Mouse (Mus musculus) myocyte (in vitro differentiated cells): ENCODE measurements at regions not wholly inside any gene's neighbourhood (a gene's known extent, or its start where the extent isn't known, plus 50 kb on each side); places are given as distances from the start of the nearest gene placed in this dataset.

Source experiments
- H3K27me3 ChIP-seq: one replicate; pipeline ENCODE4 v1.6.1; 2011; ENCODE audit not compliant: control insufficient read depth, insufficient read depth, insufficient read length
- H3K36me3 ChIP-seq: one replicate; pipeline ENCODE4 v1.6.1; 2011; ENCODE audit not compliant: control insufficient read depth, insufficient read depth
- H3K4me2 ChIP-seq: one replicate; pipeline ENCODE4 v1.6.1; 2011; ENCODE audit warnings: low read depth, control low read depth
- H3K4me3 ChIP-seq: one replicate; pipeline ENCODE4 v1.5.1; 2011; ENCODE audit warnings: mild to moderate bottlenecking, control low read depth, moderate library complexity
- H3K79me2 ChIP-seq: one replicate; pipeline ENCODE4 v1.6.1; 2011; ENCODE audit not compliant: control insufficient read depth, insufficient read depth
- H3ac ChIP-seq: one replicate; pipeline ENCODE4 v1.6.1; 2011; ENCODE audit not compliant: control insufficient read depth, insufficient read length
- CEBPB ChIP-seq: IDR thresholded peaks from 2 replicates; pipeline ENCODE4 v1.6.1; 2011; ENCODE audit warnings: mild to moderate bottlenecking, moderate library complexity; ENCODE audit not compliant: poor library complexity, insufficient read depth, severe bottlenecking
- E2F4 ChIP-seq: IDR thresholded peaks from one replicate; pipeline ENCODE4 v1.6.1; 2011; ENCODE audit warnings: mild to moderate bottlenecking, control low read depth, moderate library complexity; ENCODE audit not compliant: insufficient read depth
- MAX ChIP-seq: IDR thresholded peaks from one replicate; pipeline ENCODE4 v1.6.1; 2011; ENCODE audit warnings: low read depth, mild to moderate bottlenecking, control low read depth
- MYOD1 ChIP-seq, 3 experiments: IDR thresholded peaks; one replicate each; pipeline ENCODE4 v1.6.1; 2011; ENCODE audit warnings: control low read depth in 2 of 3, low read depth in 2 of 3, mild to moderate bottlenecking in 2 of 3, moderate library complexity in 1 of 3; ENCODE audit not compliant: insufficient read length in 2 of 3, control insufficient read depth in 1 of 3
- MYOG ChIP-seq, 3 experiments: IDR thresholded peaks; one replicate each; pipeline ENCODE4 v1.6.1; 2011; ENCODE audit warnings: control low read depth in 2 of 3, low read depth in 2 of 3, mild to moderate bottlenecking in 2 of 3; ENCODE audit not compliant: insufficient read length in 2 of 3, control insufficient read depth in 1 of 3, insufficient read depth in 1 of 3
- POLR2A ChIP-seq: IDR thresholded peaks from one replicate; pipeline ENCODE4 v1.6.1; 2011; ENCODE audit warnings: low read depth, mild to moderate bottlenecking, control low read depth, moderate library complexity; ENCODE audit not compliant: insufficient read length
- POLR2AphosphoS2 ChIP-seq: IDR thresholded peaks from one replicate; pipeline ENCODE4 v1.6.1; 2011; ENCODE audit warnings: low read depth, control low read depth; ENCODE audit not compliant: insufficient read length
- REST ChIP-seq: IDR thresholded peaks from one replicate; pipeline ENCODE4 v1.6.1; 2011; ENCODE audit warnings: mild to moderate bottlenecking, control low read depth, moderate library complexity; ENCODE audit not compliant: insufficient read depth, insufficient read length
- SRF ChIP-seq: IDR thresholded peaks from one replicate; pipeline ENCODE4 v1.6.1; 2011; ENCODE audit warnings: low read depth; ENCODE audit not compliant: control insufficient read depth, insufficient read length
- TCF12 ChIP-seq: IDR thresholded peaks from one replicate; pipeline ENCODE4 v1.6.1; 2011; ENCODE audit warnings: mild to moderate bottlenecking, control low read depth; ENCODE audit not compliant: poor library complexity, insufficient read depth, severe bottlenecking
- TCF3 ChIP-seq: IDR thresholded peaks from one replicate; pipeline ENCODE4 v1.6.1; 2011; ENCODE audit warnings: low read depth, control low read depth; ENCODE audit not compliant: insufficient read length
- USF1 ChIP-seq: IDR thresholded peaks from one replicate; pipeline ENCODE4 v1.6.1; 2011; ENCODE audit warnings: low read depth, mild to moderate bottlenecking, control low read depth, moderate library complexity

GRCm38 (mm10) chr4:33702028-33702666, 222.2 kb upstream of the Cnr1 start:
- H3K36me3 ChIP-seq, result no peaks in the 10 kb centered on the region
- no peak overlapping the region for H3K4me2 ChIP-seq
- H3K27me3 ChIP-seq, result no peaks in the 10 kb centered on the region
- H3ac ChIP-seq, result no peak overlapping the region
- TF ChIP-seq REST (no peak), CEBPB (no peak), MAX (no peak), TCF3 (no peak), MYOD1 (IDR thresholded peaks at IDR 0.05; ENCODE audit: control insufficient read depth in 1 of 3, insufficient read length in 2 of 3, low read depth in 2 of 3) (no peak), POLR2AphosphoS2 (no peak), SRF (no peak), E2F4 (no peak), POLR2A (no peak), TCF12 (no peak), MYOG (IDR thresholded peaks at IDR 0.05; ENCODE audit: control insufficient read depth in 1 of 3, insufficient read depth in 1 of 3, insufficient read length in 2 of 3, low read depth in 2 of 3) (no peak)
- no peak overlapping the region for H3K4me3 ChIP-seq
- no peaks in the 10 kb centered on the region for H3K79me2 ChIP-seq

GRCm38 (mm10) chr4:33705722-33706121, 218.7 kb upstream of the Cnr1 start:
- no peak overlapping the region for H3ac ChIP-seq
- H3K4me2 ChIP-seq, result no peak overlapping the region
- no peak overlapping the region for H3K4me3 ChIP-seq
- H3K36me3 ChIP-seq, result no peaks in the 10 kb centered on the region
- no peaks in the 10 kb centered on the region for H3K79me2 ChIP-seq
- no peaks in the 10 kb centered on the region for H3K27me3 ChIP-seq
- TF ChIP-seq POLR2A (no peak), CEBPB (no peak), MAX (no peak), POLR2AphosphoS2 (no peak), SRF (no peak), MYOG (IDR thresholded peaks at IDR 0.05; ENCODE audit: control insufficient read depth in 1 of 3, insufficient read depth in 1 of 3, insufficient read length in 2 of 3, low read depth in 2 of 3) (no peak)

- H3K27me3 ChIP-seq, result no peaks in the 10 kb centered on the region
- H3K4me2 ChIP-seq, result no peak overlapping the region
- H3K4me3 ChIP-seq, result no peak overlapping the region
- TF ChIP-seq SRF (no peak), TCF12 (no peak), POLR2A (no peak), E2F4 (no peak), CEBPB (no peak), MAX (no peak), POLR2AphosphoS2 (no peak), MYOG (IDR thresholded peaks at IDR 0.05; ENCODE audit: control insufficient read depth in 1 of 3, insufficient read depth in 1 of 3, insufficient read length in 2 of 3, low read depth in 2 of 3) (no peak), TCF3 (no peak), MYOD1 (IDR thresholded peaks at IDR 0.05; ENCODE audit: control insufficient read depth in 1 of 3, insufficient read length in 2 of 3, low read depth in 2 of 3) (no peak), REST (no peak), USF1 (no peak)
- H3ac ChIP-seq, result no peak overlapping the region
- H3K36me3 ChIP-seq, result no peaks in the 10 kb centered on the region
- H3K79me2 ChIP-seq, result no peaks in the 10 kb centered on the region
Observed at GRCm38 (mm10) chr4:33706785-33707184, 217.6 kb upstream of the Cnr1 start.

GRCm38 (mm10) chr4:33716475-33717117, 207.8 kb upstream of the Cnr1 start:
- TF ChIP-seq POLR2A (no peak), MAX (no peak), TCF12 (no peak), TCF3 (no peak), USF1 (no peak), CEBPB (no peak), SRF (no peak), POLR2AphosphoS2 (no peak), E2F4 (no peak), MYOG (IDR thresholded peaks at IDR 0.05; ENCODE audit: control insufficient read depth in 1 of 3, insufficient read depth in 1 of 3, insufficient read length in 2 of 3, low read depth in 2 of 3) (no peak), REST (no peak), MYOD1 (IDR thresholded peaks at IDR 0.05; ENCODE audit: control insufficient read depth in 1 of 3, insufficient read length in 2 of 3, low read depth in 2 of 3) (no peak)
- Histone ChIP-seq H3K4me2 (no peak overlapping the region), H3K36me3 (no peaks in the 10 kb centered on the region), H3K79me2 (no peaks in the 10 kb centered on the region), H3K27me3 (no peaks in the 10 kb centered on the region), H3ac (no peak overlapping the region), H3K4me3 (no peak overlapping the region)
